Mouse (Mus musculus): Measurements from ENCODE around the gene Fosb. TPM values are rescaled to one million over a fixed set of nuclear protein-coding genes. Genes with fewer than 3 reads are reported as not detected.

The Fosb gene
- polyA plus RNA-seq (2015; fragmentation: Nextera tagmentation; extraction: Ambion mirVana): 0.23 and 0.84 TPM in 2 replicates

GRCm38 (mm10) chr7:19309884-19310641 is at the start of gene Fosb:
Fosb (minus strand) TSS chr7:19310051.

GRCm38 (mm10) chr7:19359299-19359891 is 49.5 kb upstream of the Fosb start, which contains the start of the genes Cd3eap and Ppp1r13l:
Cd3eap (minus strand) TSS chr7:19359483.
Ppp1r13l (plus strand) TSS chr7:19359749.

GRCm38 (mm10) chr7:19344237-19344847 is 34.5 kb upstream of the Fosb start, which contains the start of gene Ercc1:
Ercc1 (plus strand) TSS chr7:19344778.

DNA sequence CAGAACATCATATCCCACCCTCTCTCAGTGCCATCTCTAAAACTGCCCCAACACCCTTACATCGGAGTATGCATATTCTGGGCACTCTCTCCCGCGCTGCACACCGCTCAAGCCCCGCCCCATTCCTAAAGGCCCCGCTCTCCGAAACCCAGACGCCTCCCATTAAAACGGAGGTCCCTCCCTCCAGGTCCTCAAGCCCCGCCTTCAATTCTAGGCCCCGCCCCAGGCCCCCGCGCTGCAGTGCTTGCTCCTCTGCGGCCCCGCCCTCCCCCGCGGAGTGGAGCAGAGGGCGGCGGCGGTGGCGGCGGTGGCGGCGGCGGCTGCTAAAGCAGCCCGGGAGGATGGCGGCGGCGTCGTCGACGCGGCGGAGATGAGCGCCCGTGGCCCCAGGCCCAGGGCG is 27.5 kb downstream of the Fosb start, which contains the start of gene Rtn2:
Gene Rtn2, plus strand, starts transcription at position 240 of the 400 bp plus-strand sequence.

DNA sequence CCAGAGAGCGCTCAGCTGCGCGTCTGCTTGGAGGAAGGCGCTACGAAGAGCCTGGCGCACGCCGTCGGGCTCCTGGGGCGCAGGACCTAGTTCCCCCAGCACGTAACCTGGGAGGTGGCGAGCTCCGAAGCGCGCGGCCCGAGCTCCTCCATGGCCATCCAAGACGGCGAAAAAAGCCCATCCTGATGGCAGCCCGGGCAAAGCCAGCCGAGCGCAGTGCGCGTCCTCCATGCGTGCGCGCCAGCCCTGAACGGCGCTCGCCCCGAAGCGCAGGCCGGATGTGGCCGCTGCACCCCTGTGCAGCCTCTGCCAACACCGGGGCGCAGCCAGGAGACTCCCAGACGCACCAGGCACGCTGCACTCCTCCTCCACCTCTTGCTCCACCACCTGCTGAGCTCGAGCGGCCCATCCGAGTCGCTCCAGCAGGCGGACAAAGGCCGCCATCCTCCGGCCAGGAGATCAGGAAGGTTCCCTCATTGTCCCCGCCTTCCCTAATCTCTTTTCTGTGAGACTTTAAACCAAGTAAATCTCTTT is 30.2 kb downstream of the Fosb start, which contains the start of gene Ppm1n:
Gene Ppm1n, minus strand, starts transcription at position 484 of the 534 bp plus-strand sequence.

GRCm38 (mm10) chr7:19271238-19272172 is 38.3 kb downstream of the Fosb start, which contains the start of gene Vasp:
Vasp (minus strand) TSS chr7:19271817.

Other genes starting within 250 kb of the Fosb start
- gene Dmwd, start 233.8 kb downstream of the Fosb start, polyA plus RNA-seq (2015; fragmentation: Nextera tagmentation; extraction: Ambion mirVana): 14.4 and 14.7 TPM in 2 replicates
- gene Dmpk, start 226.2 kb downstream of the Fosb start, polyA plus RNA-seq (2015; fragmentation: Nextera tagmentation; extraction: Ambion mirVana): 145 and 149 TPM in 2 replicates
- gene Six5, start 215.5 kb downstream of the Fosb start, polyA plus RNA-seq (2015; fragmentation: Nextera tagmentation; extraction: Ambion mirVana): 3.9 and 4.8 TPM in 2 replicates
- gene Gm4969, start 191.7 kb downstream of the Fosb start, polyA plus RNA-seq (2015; fragmentation: Nextera tagmentation; extraction: Ambion mirVana): 0.30 and 0.65 TPM in 2 replicates
- 5.7 and 6.0 TPM in 2 replicates for gene Fbxo46, start 190.2 kb downstream of the Fosb start, polyA plus RNA-seq (2015; fragmentation: Nextera tagmentation; extraction: Ambion mirVana)
- gene Qpctl, start 160.8 kb downstream of the Fosb start, polyA plus RNA-seq (2015; fragmentation: Nextera tagmentation; extraction: Ambion mirVana): 7.6 and 8.3 TPM in 2 replicates
- 73.1 and 81.1 TPM in 2 replicates for gene Snrpd2, start 160.3 kb downstream of the Fosb start, polyA plus RNA-seq (2015; fragmentation: Nextera tagmentation; extraction: Ambion mirVana)
- 0.15 and 0.72 TPM in 2 replicates for gene Gipr, start 143.9 kb downstream of the Fosb start, polyA plus RNA-seq (2015; fragmentation: Nextera tagmentation; extraction: Ambion mirVana)
- 4.9 and 5.0 TPM in 2 replicates for gene Eml2, start 133.6 kb downstream of the Fosb start, polyA plus RNA-seq (2015; fragmentation: Nextera tagmentation; extraction: Ambion mirVana)
- 1.3 TPM in 2 replicates for gene Gpr4, start 97.5 kb downstream of the Fosb start, polyA plus RNA-seq (2015; fragmentation: Nextera tagmentation; extraction: Ambion mirVana)
- gene Opa3, start 81.7 kb downstream of the Fosb start, polyA plus RNA-seq (2015; fragmentation: Nextera tagmentation; extraction: Ambion mirVana): 22.8 and 24.1 TPM in 2 replicates
- gene Vasp, start 38.2 kb downstream of the Fosb start, polyA plus RNA-seq (2015; fragmentation: Nextera tagmentation; extraction: Ambion mirVana): 41.2 and 52.3 TPM in 2 replicates
- 0.11 TPM in 1 of 2 replicates, not detected in the other for gene Ppm1n, start 30.0 kb downstream of the Fosb start, polyA plus RNA-seq (2015; fragmentation: Nextera tagmentation; extraction: Ambion mirVana)
- 408 and 509 TPM in 2 replicates for gene Rtn2, start 27.4 kb downstream of the Fosb start, polyA plus RNA-seq (2015; fragmentation: Nextera tagmentation; extraction: Ambion mirVana)
- 37.1 and 45.7 TPM in 2 replicates for gene Ercc1, start 34.7 kb upstream of the Fosb start, polyA plus RNA-seq (2015; fragmentation: Nextera tagmentation; extraction: Ambion mirVana)
- 13.9 TPM in 2 replicates for gene Cd3eap, start 49.4 kb upstream of the Fosb start, polyA plus RNA-seq (2015; fragmentation: Nextera tagmentation; extraction: Ambion mirVana)
- 1.4 and 2.4 TPM in 2 replicates for gene Ppp1r13l, start 49.7 kb upstream of the Fosb start, polyA plus RNA-seq (2015; fragmentation: Nextera tagmentation; extraction: Ambion mirVana)
- 5.0 and 5.1 TPM in 2 replicates for gene Ercc2, start 72.0 kb upstream of the Fosb start, polyA plus RNA-seq (2015; fragmentation: Nextera tagmentation; extraction: Ambion mirVana)
- gene Klc3, start 94.1 kb upstream of the Fosb start, polyA plus RNA-seq (2015; fragmentation: Nextera tagmentation; extraction: Ambion mirVana): 0.12 and 1.7 TPM in 2 replicates
- gene Ckm, start 94.7 kb upstream of the Fosb start, polyA plus RNA-seq (2015; fragmentation: Nextera tagmentation; extraction: Ambion mirVana): 17,276 and 19,625 TPM in 2 replicates
- gene Mark4, start 148.8 kb upstream of the Fosb start, polyA plus RNA-seq (2015; fragmentation: Nextera tagmentation; extraction: Ambion mirVana): 3.4 and 4.4 TPM in 2 replicates
- 0.21 and 0.37 TPM in 2 replicates for gene Exoc3l2, start 153.3 kb upstream of the Fosb start, polyA plus RNA-seq (2015; fragmentation: Nextera tagmentation; extraction: Ambion mirVana)
- 1.1 and 1.6 TPM in 2 replicates for gene Bloc1s3, start 198.3 kb upstream of the Fosb start, polyA plus RNA-seq (2015; fragmentation: Nextera tagmentation; extraction: Ambion mirVana)
- gene Trappc6a, start 198.3 kb upstream of the Fosb start, polyA plus RNA-seq (2015; fragmentation: Nextera tagmentation; extraction: Ambion mirVana): 50.0 and 57.3 TPM in 2 replicates
- gene Nkpd1, start 207.8 kb upstream of the Fosb start, polyA plus RNA-seq (2015; fragmentation: Nextera tagmentation; extraction: Ambion mirVana): 0.74 TPM in 1 of 2 replicates, not detected in the other